Mouse (Mus musculus): ENCODE measurements around the gene Chmp6.

The Chmp6 gene

DNA sequence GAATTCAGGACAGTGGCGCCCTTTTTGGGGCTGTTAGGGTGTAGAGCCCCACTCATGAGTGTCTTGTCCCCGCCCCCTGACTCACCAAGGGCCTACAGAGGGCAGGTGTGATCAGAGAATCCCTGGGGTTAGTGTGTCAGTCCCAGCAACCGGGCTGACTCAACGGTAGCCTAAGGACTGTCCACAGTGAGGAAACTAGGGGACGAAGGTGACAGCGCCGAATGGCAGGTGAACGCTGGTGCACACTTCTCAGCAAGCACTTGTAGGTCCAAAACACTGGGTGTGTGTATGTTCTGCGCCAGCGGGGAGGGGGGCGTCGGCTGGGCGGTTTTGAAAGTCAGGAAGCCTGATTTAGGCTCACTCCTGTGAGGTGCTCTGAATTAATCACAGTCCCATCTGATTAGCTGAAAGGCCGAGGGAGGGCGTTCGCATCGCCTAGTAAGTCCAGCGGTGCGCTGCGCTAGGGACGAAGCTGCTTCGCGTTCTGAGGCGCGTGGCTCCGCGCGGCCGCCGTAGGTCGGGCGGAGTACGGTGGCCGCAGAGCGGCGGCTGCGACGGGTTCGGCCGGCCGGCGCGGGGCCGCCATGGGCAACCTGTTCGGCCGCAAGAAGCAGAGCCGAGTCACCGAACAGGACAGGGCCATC is at the start of gene Chmp6:
Chmp6 (plus strand) TSS at position 151 of the 644 bp plus-strand sequence.
- peak; percentile 86 for DNase-seq (ENCODE audit: low read depth, low spot score)

GRCm38 (mm10) chr11:119866837-119867236 is 46.4 kb upstream of the Chmp6 start:
- no peak for DNase-seq (ENCODE audit: low read depth, low spot score)

DNA sequence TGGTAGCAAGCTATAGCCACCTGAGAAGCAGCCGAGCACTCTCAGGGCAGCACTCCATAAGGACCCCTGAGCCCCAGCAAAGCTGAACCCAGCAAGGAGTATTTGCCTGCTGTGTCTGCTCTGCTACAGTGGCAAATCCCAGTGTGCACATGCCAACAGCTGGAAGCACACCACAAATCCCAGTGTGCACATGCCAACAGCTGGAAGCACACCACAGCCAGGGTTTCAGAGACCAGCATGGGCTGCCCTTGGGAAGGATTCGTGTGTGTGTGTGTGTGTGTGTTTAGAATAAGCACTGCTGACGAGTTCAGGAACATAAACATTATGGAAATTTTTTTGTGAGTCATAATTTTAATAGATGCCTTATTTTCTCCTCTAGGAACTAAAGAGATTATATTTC is 45.1 kb upstream of the Chmp6 start:
- no peak for DNase-seq (ENCODE audit: low read depth, low spot score)

DNA sequence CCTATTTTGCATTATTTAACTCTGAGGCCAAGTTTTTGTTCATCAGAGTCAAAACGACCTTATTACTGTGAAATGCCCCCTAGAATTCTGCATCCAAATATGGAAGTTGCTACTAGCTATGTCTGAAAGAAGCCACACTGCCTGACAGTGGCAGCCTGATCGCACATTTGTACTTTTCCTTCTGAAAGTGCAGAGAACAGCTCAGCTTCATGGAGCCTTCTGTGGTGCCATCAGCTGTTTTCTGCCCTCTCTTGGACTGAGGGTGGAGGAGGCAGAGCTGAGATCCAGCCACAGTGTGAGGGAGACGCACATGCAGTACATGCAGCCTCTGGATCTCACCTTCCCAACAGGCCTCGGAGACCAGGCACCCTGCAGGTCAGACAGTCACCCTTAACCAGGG is 44.7 kb upstream of the Chmp6 start:
- DNase-seq (ENCODE audit: low read depth, low spot score), result no peak

DNA sequence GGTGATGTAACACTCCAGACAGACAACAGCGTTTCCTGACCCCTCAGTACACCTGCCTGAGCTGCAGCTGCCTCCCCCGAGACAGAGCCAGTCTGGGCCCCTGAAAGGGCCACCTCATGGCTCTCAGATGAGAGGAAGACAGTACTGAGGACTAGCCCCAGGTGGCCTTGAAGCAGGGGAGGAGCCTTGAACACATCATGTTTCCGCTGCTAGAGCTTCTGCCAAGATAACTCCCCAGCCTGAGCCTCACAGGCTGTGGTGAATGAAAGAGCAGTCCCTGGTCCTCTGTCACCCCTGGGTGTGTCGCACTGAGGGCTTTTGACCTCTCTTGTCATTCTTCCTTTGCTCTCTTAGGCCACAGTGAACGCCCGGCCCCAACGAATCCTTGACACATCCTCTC is 42.1 kb upstream of the Chmp6 start:
- no peak for DNase-seq (ENCODE audit: low read depth, low spot score)

GRCm38 (mm10) chr11:119873643-119874042 is 39.6 kb upstream of the Chmp6 start:
- no peak for DNase-seq (ENCODE audit: low read depth, low spot score)

DNA sequence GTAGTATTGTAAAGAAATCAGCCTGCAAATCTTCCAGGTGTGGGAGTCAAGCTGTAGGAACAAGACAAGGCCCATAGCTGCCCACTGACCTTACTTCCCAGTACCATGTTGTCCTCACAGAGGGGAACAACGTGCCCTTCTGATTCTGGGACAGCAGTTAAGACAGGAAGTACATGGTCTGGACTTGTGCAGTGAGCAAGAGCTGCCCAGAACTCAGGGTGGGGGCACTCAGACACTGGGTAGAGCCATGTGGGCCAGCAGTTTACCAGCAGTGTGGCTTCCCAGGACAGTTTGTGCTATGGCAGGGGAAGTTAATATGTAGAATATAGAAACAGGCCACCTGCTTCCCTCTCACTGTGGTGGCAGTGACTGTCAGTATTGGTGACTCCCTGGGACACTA is 38.4 kb upstream of the Chmp6 start:
- DNase-seq (ENCODE audit: low read depth, low spot score), result no peak

DNA sequence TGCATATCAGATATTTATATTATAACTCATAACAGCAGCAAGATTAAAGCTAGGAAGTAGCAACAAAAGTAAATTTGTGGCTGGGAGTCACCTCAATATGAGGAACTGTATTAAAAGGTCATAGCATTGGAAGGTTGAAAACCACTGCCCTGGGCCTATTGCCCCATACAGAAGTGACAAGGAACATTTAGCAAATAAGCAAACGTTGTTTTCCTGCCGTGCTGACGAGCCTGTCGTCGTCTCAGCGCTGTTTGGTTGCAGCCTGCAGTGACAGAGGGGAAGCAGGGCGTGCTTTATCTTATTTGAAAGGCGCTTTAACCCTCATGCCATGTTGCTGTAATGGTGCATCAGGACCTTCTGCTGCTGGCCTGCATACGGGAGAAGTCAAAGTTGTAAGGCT is 37.6 kb upstream of the Chmp6 start:
- no peak for DNase-seq (ENCODE audit: low read depth, low spot score)

- DNase-seq (ENCODE audit: low read depth, low spot score), result no peak
Observed at GRCm38 (mm10) chr11:119877124-119877523, 36.1 kb upstream of the Chmp6 start.

- no peak for DNase-seq (ENCODE audit: low read depth, low spot score)
Observed at GRCm38 (mm10) chr11:119879573-119879972, 33.7 kb upstream of the Chmp6 start.

DNA sequence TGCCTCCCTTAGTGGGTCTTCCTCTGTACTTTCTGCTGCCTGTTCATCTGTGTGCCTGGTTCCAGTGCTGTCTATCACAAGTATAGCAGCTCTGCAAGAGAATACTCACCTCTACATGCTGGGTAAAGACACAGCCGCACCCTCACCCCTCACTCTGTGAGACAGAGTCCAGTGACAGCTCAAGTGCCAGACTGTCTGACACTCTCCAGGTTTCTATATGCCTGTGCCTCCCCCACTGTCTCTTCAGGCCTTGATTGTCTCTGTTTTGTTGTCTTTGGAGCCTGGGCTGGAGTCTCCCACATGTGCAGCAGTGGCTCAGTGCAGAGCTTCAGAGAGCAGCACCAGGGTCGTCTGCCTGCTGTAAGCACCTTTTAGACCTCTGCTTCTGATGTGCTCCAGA is 29.6 kb upstream of the Chmp6 start:
- no peak for DNase-seq (ENCODE audit: low read depth, low spot score)

DNA sequence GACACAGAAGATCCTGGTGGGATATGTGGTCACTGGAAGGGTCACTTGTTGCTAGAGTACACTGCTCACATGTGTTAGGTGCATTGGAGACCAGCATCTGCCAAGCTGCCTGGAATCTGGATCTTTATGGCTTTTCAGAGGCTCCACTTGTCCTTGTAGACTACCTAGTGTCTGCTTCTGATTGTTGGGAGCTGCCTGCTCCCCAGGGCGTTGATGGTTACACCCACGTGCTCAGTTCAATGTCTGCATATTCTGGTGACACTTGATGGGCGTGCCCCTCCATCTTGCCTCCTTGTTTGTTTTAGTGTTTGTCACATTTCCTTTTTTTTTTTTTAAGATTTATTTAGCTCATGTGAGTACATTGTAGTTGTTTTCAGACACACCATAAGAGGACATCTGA is 23.3 kb upstream of the Chmp6 start:
- DNase-seq (ENCODE audit: low read depth, low spot score), result no peak

DNA sequence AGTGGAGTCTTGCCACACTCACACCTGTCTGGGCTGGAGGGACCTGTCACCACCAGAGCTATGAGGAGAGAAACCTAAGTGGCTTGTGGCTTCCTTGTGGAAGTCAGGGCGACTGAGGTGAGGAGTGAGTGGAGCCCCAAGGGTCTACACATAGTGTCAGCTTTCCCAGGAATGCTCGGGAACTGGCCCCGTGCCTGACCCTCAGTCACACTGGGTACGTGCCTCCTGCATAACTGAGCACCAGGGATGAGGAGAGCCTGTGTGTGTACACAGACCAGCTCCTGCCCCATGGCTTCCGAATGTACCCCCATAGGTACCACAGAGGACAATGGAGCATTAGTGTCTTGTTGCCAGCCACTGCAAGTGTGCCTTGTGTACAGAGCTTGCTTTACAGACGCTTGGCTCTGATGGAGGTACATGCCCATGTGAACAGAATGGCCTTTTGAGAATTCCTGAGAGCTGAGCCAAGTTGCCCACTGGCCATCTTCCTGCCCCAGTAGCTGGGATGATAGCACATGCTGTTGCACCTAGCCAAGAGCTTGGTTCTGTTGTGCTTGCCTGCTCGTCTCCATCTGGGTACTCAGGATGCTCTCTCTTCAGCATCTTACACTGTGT is 21.5 kb upstream of the Chmp6 start:
- DNase-seq (ENCODE audit: low read depth, low spot score), result no peak

- no peak for DNase-seq (ENCODE audit: low read depth, low spot score)
Observed at GRCm38 (mm10) chr11:119893667-119894236, 19.5 kb upstream of the Chmp6 start.

- DNase-seq (ENCODE audit: low read depth, low spot score), result peak; percentile 49
Observed at GRCm38 (mm10) chr11:119894634-119895033, 18.6 kb upstream of the Chmp6 start.

- no peak for DNase-seq (ENCODE audit: low read depth, low spot score)
Observed at GRCm38 (mm10) chr11:119897041-119897440, 16.2 kb upstream of the Chmp6 start.

GRCm38 (mm10) chr11:119898976-119899375 is 14.3 kb upstream of the Chmp6 start:
- DNase-seq (ENCODE audit: low read depth, low spot score), result no peak

- DNase-seq (ENCODE audit: low read depth, low spot score), result no peak
Observed at GRCm38 (mm10) chr11:119901174-119901573, 12.1 kb upstream of the Chmp6 start.

DNA sequence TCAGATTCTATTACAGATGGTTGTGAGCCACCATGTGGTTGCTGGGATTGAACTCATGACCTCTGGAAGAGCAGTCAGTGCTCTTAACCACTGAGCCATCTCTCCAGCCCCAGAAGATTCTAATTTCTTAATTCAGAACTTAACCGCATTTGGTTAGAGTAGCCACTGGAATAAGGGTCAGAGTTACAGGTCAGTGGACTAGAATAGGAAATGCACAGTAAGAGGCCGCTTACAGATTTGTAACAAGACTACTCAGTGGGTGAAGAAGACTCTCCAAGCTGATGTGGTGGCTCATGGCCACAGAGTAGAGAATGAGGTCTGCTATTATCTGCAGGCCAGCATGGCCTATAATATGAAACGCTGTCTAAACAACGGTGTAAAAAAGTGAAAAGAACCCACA is 10.3 kb upstream of the Chmp6 start:
- no peak for DNase-seq (ENCODE audit: low read depth, low spot score)

DNA sequence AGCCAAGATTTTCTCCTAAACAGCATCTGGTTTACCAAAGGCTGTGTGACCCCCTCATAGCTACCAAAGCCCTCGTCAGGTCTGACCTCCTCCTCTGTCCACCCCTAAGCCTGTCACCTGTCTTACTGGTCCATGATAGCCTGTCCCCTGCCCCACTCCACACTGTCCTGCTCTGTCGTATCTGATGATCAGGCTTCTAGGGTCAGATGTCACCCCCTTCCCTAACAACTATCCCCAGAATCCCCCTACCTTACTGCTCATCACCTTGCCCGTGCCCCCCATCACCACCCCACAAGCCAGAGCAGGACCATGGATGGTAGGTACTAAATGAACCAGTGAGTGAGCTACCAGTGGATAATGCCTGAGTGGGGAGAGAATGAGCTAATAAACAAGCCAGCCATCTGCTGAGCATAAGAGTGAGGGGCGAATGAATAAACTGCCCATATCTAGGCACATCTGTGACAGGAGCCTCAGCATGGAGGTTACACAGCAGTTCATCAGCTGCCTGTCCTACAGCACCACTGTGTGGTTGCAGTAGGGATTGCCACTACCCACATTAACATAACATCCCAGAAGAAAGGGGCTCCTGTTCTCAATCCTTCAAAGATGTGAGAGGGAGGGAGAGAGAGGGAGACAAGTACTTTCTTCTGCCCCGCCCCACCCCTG is 8.5 kb upstream of the Chmp6 start:
- peak; percentile 74 for DNase-seq (ENCODE audit: low read depth, low spot score)

DNA sequence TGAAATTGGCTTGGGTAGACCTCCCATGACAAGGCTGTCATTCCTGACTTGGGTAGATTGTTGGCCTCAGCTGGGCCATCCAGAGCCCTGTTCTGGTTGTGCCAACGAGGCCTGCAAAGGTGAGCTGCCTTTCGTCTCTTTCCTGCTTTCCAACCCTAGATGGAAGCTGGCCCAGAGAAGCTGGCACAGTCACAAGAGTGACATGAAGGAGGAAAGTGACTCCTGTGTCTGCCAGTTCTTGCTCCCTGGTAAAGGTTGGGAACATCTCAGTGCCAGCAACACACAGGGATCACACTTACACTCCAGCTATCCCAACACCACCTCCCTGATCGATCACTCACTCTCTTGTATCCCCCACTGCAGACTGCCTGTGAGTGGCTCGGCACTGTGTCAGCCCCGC is 7.4 kb upstream of the Chmp6 start:
- no peak for DNase-seq (ENCODE audit: low read depth, low spot score)

DNA sequence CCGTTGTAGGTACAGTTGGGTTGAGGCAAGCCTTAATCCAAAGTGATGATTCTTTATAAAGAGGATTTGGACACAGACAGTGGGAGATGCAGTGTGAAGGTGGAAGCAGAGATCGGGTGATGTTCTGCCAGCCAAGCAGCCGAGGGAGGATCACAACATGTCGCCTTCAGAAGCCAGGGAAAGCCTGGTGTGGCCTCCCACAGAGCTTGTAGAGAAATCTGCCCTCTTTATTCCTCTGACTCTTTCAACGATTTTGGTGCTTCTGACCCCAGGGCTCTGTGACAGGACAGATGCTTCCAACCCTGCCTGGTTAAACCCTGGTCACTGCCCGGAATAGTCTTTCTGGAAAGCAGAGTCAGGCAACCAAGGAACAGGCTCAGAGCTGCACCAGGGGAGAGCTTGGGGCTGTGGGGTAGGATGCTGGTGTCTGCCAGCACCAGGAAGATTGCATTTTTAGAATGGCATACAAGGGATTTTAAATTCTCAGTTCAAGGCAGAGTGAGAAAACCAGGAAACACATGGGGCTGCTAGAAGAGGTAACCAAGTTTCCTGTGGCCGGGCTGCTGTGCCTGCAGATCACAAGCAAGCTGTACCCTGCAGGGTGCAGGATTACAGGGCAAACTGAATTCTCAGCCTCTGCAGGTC is 6.1 kb upstream of the Chmp6 start:
- no peak for DNase-seq (ENCODE audit: low read depth, low spot score)

All from CD4-positive helper T cell, adult 2 months (primary cell).